ENCODE assay signal across 7 mouse cellular contexts in the genomic region with DNA sequence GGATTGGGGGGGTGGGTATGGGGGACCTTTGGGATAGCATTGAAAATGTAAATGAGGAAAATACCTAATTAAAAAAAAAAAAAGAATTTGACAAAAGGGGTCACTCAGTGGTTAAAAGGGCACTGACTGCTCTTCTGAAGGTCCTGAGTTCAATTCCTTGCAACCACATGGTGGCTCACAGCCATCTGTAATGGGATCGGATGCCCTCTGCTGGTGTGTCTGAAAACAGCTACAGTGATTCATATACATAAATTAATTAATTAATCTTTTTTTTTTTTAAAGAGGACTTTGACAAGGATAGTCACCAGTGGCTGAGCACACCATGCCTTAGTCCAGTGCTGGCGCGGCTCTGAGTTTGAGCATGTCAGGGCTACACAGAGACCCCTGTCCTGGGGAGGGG. TPM values are rescaled to one million over a fixed set of nuclear protein-coding genes. Genes with fewer than 3 reads are reported as not detected.
DNase-seq lines count a peak whose midpoint lies in the region; ATAC-seq and TF ChIP-seq lines count a peak whose summit lies in the region.
"Not testable (repeated sequence)": the region's sequence is repeated elsewhere in the genome, so short reads cannot be mapped to it uniquely, and the experiment has no call there.
"Had no signal": no experiment of that assay in that cellular context is flagged by ENCODE, and none has a peak within 500 bp of the region (broad histone marks: within the 10 kb centered on the region; RNA-seq: fewer than 3 reads in every experiment).

No protein-coding gene starts in this region.

- not testable (repeated sequence) for TF ChIP-seq EP300 in lung, postnatal 0 days (IDR thresholded peaks at IDR 0.05)

- H3K9me3 ChIP-seq in E14TG2a.4 (ENCODE audit: low read length); heart, embryonic 15.5 days (replicated peaks); lung, postnatal 0 days (ENCODE audit: low read length): not testable (repeated sequence)

- H3K4me3 ChIP-seq in E14TG2a.4 (replicated peaks; ENCODE audit: low read length); cortical plate, adult 2 months (ENCODE audit: insufficient read depth, low read length); heart, embryonic 15.5 days; kidney, adult 2 months (ENCODE audit: insufficient read depth, low read depth, low read length); left cerebral cortex, adult 2 months; lung, postnatal 0 days (ENCODE audit: low read depth, low read length): not testable (repeated sequence)

- not testable (repeated sequence) for TF ChIP-seq POLR2A in cortical plate, adult 2 months (IDR thresholded peaks at IDR 0.05; ENCODE audit: extremely low read depth, insufficient read depth, low read length); kidney, adult 2 months (IDR thresholded peaks at IDR 0.05; ENCODE audit: low read depth, low read length)

- H3K9ac ChIP-seq in heart, embryonic 15.5 days; lung, postnatal 0 days (replicated peaks; ENCODE audit: low read depth): not testable (repeated sequence)

- not testable (repeated sequence) for DNase-seq in kidney, adult 2 months; left cerebral cortex, adult 2 months (ENCODE audit: extremely low spot score in 1 of 2, low spot score in 2 of 2); lung, postnatal 0 days (ENCODE audit: low spot score)

- intact Hi-C loops in left cerebral cortex, adult 2 months (cut with DNase I) = loop anchor here (5.0 kb wide), 1 partner anchor 153 kb away; no protein-coding TSS in a partner anchor

- H3K27ac ChIP-seq in cortical plate, adult 2 months (ENCODE audit: insufficient read depth, low read length); kidney, adult 2 months (ENCODE audit: insufficient read depth, low read depth, low read length); left cerebral cortex, adult 2 months: not testable (repeated sequence)
- 0 out of 2 replicates have a peak overlapping the region, but pooled peaks have one; percentile 5 for H3K27ac ChIP-seq in heart, embryonic 15.5 days
- H3K27ac ChIP-seq in lung, postnatal 0 days (ENCODE audit: low read length) = peak overlapping the region; percentile 11; the same call in 1 of the 2 replicates

- WGBS in heart, embryonic 15.5 days = 94% methylated on average over 3 of the region's 3 CpGs
- 86% methylated on average over 3 of the region's 3 CpGs for WGBS in kidney, adult 2 months
- 96% methylated on average over 3 of the region's 3 CpGs for WGBS in lung, postnatal 0 days

- H3K36me3 ChIP-seq in E14TG2a.4 (ENCODE audit: insufficient read depth, low read length) = peaks cover 58% of the 10 kb centered on the region
- not testable (repeated sequence) for H3K36me3 ChIP-seq in heart, embryonic 15.5 days; kidney, adult 2 months (ENCODE audit: control insufficient read depth, insufficient read depth, low read length); lung, postnatal 0 days (ENCODE audit: insufficient read depth, low read length)

- not testable (repeated sequence) for H3K27me3 ChIP-seq in E14TG2a.4 (ENCODE audit: insufficient read depth, low read length); heart, embryonic 15.5 days; kidney, adult 2 months (replicated peaks; ENCODE audit: control insufficient read depth, insufficient read depth, low read length); lung, postnatal 0 days (replicated peaks; ENCODE audit: insufficient read depth, low read length)

- H3K4me2 ChIP-seq in heart, embryonic 15.5 days; lung, postnatal 0 days (replicated peaks; ENCODE audit: low read depth, low read length): not testable (repeated sequence)

- H3K4me1 ChIP-seq in E14TG2a.4 (replicated peaks; ENCODE audit: low read depth, low read length) = peaks cover 89% of the 10 kb centered on the region
- not testable (repeated sequence) for H3K4me1 ChIP-seq in cortical plate, adult 2 months (ENCODE audit: control insufficient read depth, insufficient read depth, low read length)
- peaks cover 81% of the 10 kb centered on the region for H3K4me1 ChIP-seq in heart, embryonic 15.5 days (replicated peaks)
- peaks cover 59% of the 10 kb centered on the region for H3K4me1 ChIP-seq in kidney, adult 2 months (ENCODE audit: control insufficient read depth, insufficient read depth, low read length)
- H3K4me1 ChIP-seq in lung, postnatal 0 days (ENCODE audit: insufficient read depth, low read depth, low read length) = peaks cover 62% of the 10 kb centered on the region

- TF ChIP-seq CTCF in E14TG2a.4 (conservative IDR thresholded peaks at IDR 0.05; ENCODE audit: low read length) = peak; percentile 38
- TF ChIP-seq CTCF in cortical plate, adult 2 months (IDR thresholded peaks at IDR 0.05; ENCODE audit: extremely low read depth, insufficient read depth, low read length) = 0 out of 2 replicates have a peak, but pooled peaks have one; percentile 4
- 0 out of 2 replicates have a peak, but pooled peaks have one; percentile 13 for TF ChIP-seq CTCF in kidney, adult 2 months (conservative IDR thresholded peaks at IDR 0.05; ENCODE audit: insufficient read depth, insufficient read length, low read depth, low read length)
- TF ChIP-seq CTCF in left cerebral cortex, adult 2 months (IDR thresholded peaks at IDR 0.05) = peak; percentile 31
- peak; percentile 46 for TF ChIP-seq CTCF in lung, postnatal 0 days (IDR thresholded peaks at IDR 0.05)

- ATAC-seq in heart, embryonic 15.5 days (replicated peaks; ENCODE audit: insufficient number of reproducible peaks, insufficient read depth, low FRiP score, low read depth); lung, postnatal 0 days: not testable (repeated sequence)

RNA-seq across cellular contexts. Expression of a gene that starts 11.8 kb away (rescaled TPM):
- polyA plus RNA-seq in cortical plate, adult 2 months (2012; rRNA removed) = 37.7 and 39.5 TPM in 2 replicates
- polyA plus RNA-seq in heart, embryonic 15.5 days (2015; fragmentation: Nextera tagmentation; extraction: Ambion mirVana) = 38.4 and 45.4 TPM in 2 replicates
- polyA plus RNA-seq in kidney, adult 2 months (2012; rRNA removed) = 31.9 and 43.0 TPM in 2 replicates
- 10 to 100 TPM; 52.7 to 60.9 TPM for total RNA-seq in left cerebral cortex, adult 2 months (2021)
- polyA plus RNA-seq in lung, postnatal 0 days (2015; fragmentation: Nextera tagmentation; extraction: Ambion mirVana) = 99.6 and 101 TPM in 2 replicates

RNA-seq across cellular contexts. Expression of a gene that starts 17.3 kb away (rescaled TPM):
- 6.0 and 6.4 TPM in 2 replicates for polyA plus RNA-seq in cortical plate, adult 2 months (2012; rRNA removed)
- polyA plus RNA-seq in heart, embryonic 15.5 days (2015; fragmentation: Nextera tagmentation; extraction: Ambion mirVana) = 6.9 and 10.6 TPM in 2 replicates
- 5.2 and 6.0 TPM in 2 replicates for polyA plus RNA-seq in kidney, adult 2 months (2012; rRNA removed)
- total RNA-seq in left cerebral cortex, adult 2 months (2021) = 1 to 10 TPM; 6.8 to 7.7 TPM
- 11.8 and 13.2 TPM in 2 replicates for polyA plus RNA-seq in lung, postnatal 0 days (2015; fragmentation: Nextera tagmentation; extraction: Ambion mirVana)
- total RNA-seq: hematopoietic stem cell, adult 5-6 weeks had no signal

RNA-seq across cellular contexts. Expression of a gene that starts 45.6 kb away (rescaled TPM):
- 149 and 155 TPM in 2 replicates for polyA plus RNA-seq in cortical plate, adult 2 months (2012; rRNA removed)
- 45.8 and 53.7 TPM in 2 replicates for polyA plus RNA-seq in heart, embryonic 15.5 days (2015; fragmentation: Nextera tagmentation; extraction: Ambion mirVana)
- 9.9 and 13.2 TPM in 2 replicates for polyA plus RNA-seq in kidney, adult 2 months (2012; rRNA removed)
- total RNA-seq in left cerebral cortex, adult 2 months (2021) = 100 to 1,000 TPM; 349 to 358 TPM
- polyA plus RNA-seq in lung, postnatal 0 days (2015; fragmentation: Nextera tagmentation; extraction: Ambion mirVana) = 48.2 and 52.0 TPM in 2 replicates
